Mouse (Mus musculus) forebrain, embryonic 14.5 days (tissue): ENCODE results near the gene Nphp3. TPM values are rescaled to one million over a fixed set of nuclear protein-coding genes. Genes with fewer than 3 reads are reported as not detected.

ENCODE experiments used
- ATAC-seq: fragments of 200-750 bp; cut with Nextera tagmentation; 2 replicates; pipeline ENCODE4 v1.8.0; 2017; ENCODE audit warnings: mild to moderate bottlenecking, moderate library complexity
- DNase-seq: peaks from one replicate; pipeline ENCODE4 v3.0.0-alpha.2; 2015; ENCODE audit warnings: low spot score
- H3K27ac ChIP-seq: fragments of 300-500 bp; sonication (generic); 2 replicates; pipeline ENCODE4 v1.5.1; 2014; ENCODE audit warnings: low read depth, mild to moderate bottlenecking, control low read depth, low read length, moderate library complexity
- H3K27me3 ChIP-seq: fragments of 300-500 bp; sonication (generic); replicated peaks from 2 replicates; pipeline ENCODE4 v1.6.1; 2014; ENCODE audit warnings: low read length, control low read depth, mixed read lengths; ENCODE audit not compliant: control insufficient read depth, insufficient read depth
- H3K36me3 ChIP-seq: fragments of 300-500 bp; sonication (generic); 2 replicates; pipeline ENCODE4 v1.6.1; 2014; ENCODE audit warnings: low read length, control low read depth; ENCODE audit not compliant: control insufficient read depth, insufficient read depth
- H3K4me1 ChIP-seq: fragments of 300-500 bp; sonication (generic); 2 replicates; pipeline ENCODE4 v1.6.1; 2014; ENCODE audit warnings: antibody characterized with exemption, low read length, control low read depth; ENCODE audit not compliant: control insufficient read depth, insufficient read depth
- H3K4me2 ChIP-seq: fragments of 300-500 bp; sonication (generic); 2 replicates; pipeline ENCODE4 v1.6.1; 2014; ENCODE audit warnings: mild to moderate bottlenecking, control low read depth, low read length
- H3K4me3 ChIP-seq: fragments of 300-500 bp; sonication (generic); 2 replicates; pipeline ENCODE4 v1.5.1; 2014; ENCODE audit warnings: low read depth, low read length, control low read depth
- H3K9ac ChIP-seq: fragments of 300-500 bp; sonication (generic); 2 replicates; pipeline ENCODE4 v1.6.1; 2014; ENCODE audit warnings: mild to moderate bottlenecking, low read length, control low read depth, moderate library complexity
- H3K9me3 ChIP-seq: fragments of 300-500 bp; sonication (generic); replicated peaks from 2 replicates; pipeline ENCODE4 v1.6.1; 2016; ENCODE audit warnings: low read length, control low read depth, mixed read lengths; ENCODE audit not compliant: control insufficient read depth
- WGBS: fragments of 180-500 bp; shearing (Covaris S2); extraction: QIAGEN DNeasy Blood & Tissue Kit; methylation state at CpG from one replicate; pipeline ENCODE4 v1.1.7; 2014; 5-methylcytosine and 5-hydroxymethylcytosine counted together
- polyA plus RNA-seq: library from polyadenylated mRNA; unstranded; fragments of >200 nt; fragmentation: Nextera tagmentation; extraction: Ambion mirVana; gene quantifications from 2 replicates; pipeline ENCODE4 v1.2.1, GENCODE M21; 2014

Nphp3 gene
- polyA plus RNA-seq, result 1.9 and 2.2 TPM in 2 replicates

DNA sequence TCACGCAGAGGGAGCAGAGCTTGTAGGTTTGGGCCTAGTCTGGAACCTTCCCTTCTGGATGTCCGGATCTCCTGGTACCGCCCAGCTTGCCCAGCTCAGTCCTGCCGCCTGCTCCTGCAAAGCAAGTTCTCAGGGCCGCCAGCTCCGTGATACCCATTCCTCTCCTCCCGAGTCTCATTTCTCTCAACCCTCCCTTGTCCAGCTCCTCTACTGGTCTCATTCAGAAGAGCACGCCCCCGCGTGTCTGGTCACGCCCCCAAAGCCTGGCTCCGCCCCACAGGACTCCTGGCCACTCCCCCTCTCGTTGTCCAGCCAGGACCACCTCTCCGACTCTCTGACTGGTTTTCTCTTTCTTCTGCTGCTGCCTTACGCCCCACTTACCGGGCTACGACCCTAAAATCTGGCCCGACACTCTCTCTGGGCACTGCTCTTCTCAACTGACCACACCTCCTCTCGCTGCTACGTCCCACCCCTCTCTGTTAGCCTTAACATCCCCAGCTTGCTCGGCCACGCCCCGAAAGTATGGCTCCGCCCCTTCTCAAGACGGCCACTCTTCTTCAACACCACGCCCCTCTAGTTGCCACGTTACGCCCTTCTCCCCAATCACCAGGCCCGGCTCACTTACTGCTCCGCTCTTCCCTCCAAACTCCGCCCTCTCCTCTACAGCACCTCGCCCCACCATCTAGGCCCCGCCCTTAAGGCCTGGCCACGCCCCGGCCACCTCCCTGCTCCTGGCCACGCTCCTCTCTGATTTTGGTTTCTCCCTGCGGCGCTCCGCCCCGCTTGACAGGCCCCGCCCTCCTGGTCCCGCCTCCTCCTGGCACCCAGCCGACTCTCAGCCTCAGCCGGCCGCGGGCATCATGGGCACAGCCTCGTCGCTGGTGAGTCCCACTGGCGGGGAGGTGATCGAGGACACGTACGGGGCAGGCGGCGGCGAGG is at the start of gene Nphp3:
Nphp3 (plus strand) TSS at position 624 of the 939 bp plus-strand sequence.
- Histone ChIP-seq H3K36me3 (no peaks in the 10 kb centered on the region; the same call in 1 of the 2 replicates), H3K27me3 (no peaks in the 10 kb centered on the region), H3K9ac (peak within 1 kb of the TSS; percentile 65), H3K9me3 (no peaks in the 10 kb centered on the region), H3K4me1 (no peaks in the 10 kb centered on the region), H3K4me2 (peak within 1 kb of the TSS; percentile 67), H3K27ac (peak within 1 kb of the TSS; percentile 70), H3K4me3 (peak within 1 kb of the TSS; percentile 63)
- WGBS, result under 1% methylated on average over 55 of the region's 55 CpGs
- DNase-seq (peak; percentile 99), ATAC-seq (peak; percentile 97)

DNA sequence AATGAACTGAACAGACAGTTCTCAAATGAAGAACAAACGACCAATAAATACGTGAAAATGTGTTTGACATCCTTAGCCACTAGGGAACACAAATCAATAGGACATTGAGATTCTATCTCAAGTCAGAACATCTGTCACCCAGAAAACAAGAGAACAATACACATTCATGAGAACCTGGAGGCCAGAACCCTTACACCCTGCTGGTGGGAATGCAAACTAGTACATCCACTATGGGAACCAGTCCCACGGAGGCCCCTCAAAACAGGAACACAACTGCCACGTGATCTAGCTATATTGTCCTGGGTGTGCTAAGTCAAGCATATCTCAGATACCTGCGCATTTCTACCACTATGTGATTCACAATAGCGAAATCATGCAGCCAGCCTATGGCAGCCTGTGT is 43.6 kb upstream of the Nphp3 start:
- WGBS, result 84% methylated on average over 6 of the region's 6 CpGs

DNA sequence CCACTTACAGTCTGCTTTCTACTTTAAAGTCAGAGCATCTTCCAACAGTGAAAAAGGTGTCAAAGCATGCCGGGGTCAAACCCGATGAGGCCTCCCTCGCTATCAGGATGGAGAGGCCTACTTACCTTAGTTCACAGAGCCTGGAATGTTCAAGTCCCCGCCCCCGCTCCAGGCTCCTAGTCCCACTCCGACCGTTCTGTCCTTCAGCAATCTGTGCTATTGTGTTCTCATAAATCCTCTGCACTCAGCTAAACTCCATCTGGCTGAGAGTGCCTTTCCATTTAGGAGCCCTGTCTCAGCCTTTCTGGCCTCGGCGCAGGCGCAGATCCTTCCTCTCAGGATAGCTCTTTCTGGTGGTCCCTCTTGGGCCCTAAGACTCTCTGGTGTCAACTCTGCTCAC is 42.4 kb upstream of the Nphp3 start:
- no peak overlapping the region for H3K4me2 ChIP-seq
- H3K4me1 ChIP-seq, result no peaks in the 10 kb centered on the region
- no peak for DNase-seq
- WGBS, result 84% methylated on average over 10 of the region's 10 CpGs
- H3K27me3 ChIP-seq, result no peaks in the 10 kb centered on the region
- no peak overlapping the region for H3K9ac ChIP-seq
- H3K36me3 ChIP-seq, result no peaks in the 10 kb centered on the region
- no peak for ATAC-seq
- H3K9me3 ChIP-seq, result no peaks in the 10 kb centered on the region
- H3K27ac ChIP-seq, result no peak overlapping the region
- H3K4me3 ChIP-seq, result no peak overlapping the region

More for the DNA sequence above, 43.6 kb upstream of the Nphp3 start:
- Histone ChIP-seq H3K4me3 (no peak overlapping the region), H3K9ac (no peak overlapping the region), H3K4me1 (no peaks in the 10 kb centered on the region), H3K27me3 (no peaks in the 10 kb centered on the region), H3K4me2 (no peak overlapping the region), H3K27ac (no peak overlapping the region), H3K9me3 (no peaks in the 10 kb centered on the region), H3K36me3 (no peaks in the 10 kb centered on the region)
- ATAC-seq, result no peak
- DNase-seq, result no peak

DNA sequence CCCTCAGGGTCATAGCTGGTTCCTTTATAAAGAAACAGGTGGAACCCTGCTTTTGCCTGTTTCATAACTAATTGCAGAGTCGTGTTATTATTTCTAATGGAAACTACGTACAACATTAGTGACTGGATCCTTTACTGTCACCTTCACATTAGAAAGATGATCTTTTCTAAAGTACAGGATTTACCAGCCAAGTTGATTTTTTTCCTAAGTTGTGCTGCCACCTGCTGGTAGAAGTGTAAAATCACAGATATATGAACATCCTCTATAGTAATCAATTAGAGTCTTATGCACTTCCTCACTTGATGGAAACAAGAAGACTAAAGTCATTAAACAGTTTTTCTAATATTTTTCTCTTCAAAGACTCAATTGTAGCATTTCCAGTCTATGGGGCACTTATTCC is 5.8 kb upstream of the Nphp3 start:
- no peak; the same call in 1 of the 2 replicates for ATAC-seq
- Histone ChIP-seq H3K4me1 (no peaks in the 10 kb centered on the region), H3K9ac (no peak overlapping the region), H3K4me3 (no peak overlapping the region), H3K36me3 (no peaks in the 10 kb centered on the region), H3K4me2 (no peak overlapping the region), H3K27me3 (no peaks in the 10 kb centered on the region), H3K27ac (no peak overlapping the region), H3K9me3 (no peaks in the 10 kb centered on the region)
- DNase-seq, result peak; percentile 88
- 4% methylated on average over 2 of the region's 2 CpGs for WGBS

DNA sequence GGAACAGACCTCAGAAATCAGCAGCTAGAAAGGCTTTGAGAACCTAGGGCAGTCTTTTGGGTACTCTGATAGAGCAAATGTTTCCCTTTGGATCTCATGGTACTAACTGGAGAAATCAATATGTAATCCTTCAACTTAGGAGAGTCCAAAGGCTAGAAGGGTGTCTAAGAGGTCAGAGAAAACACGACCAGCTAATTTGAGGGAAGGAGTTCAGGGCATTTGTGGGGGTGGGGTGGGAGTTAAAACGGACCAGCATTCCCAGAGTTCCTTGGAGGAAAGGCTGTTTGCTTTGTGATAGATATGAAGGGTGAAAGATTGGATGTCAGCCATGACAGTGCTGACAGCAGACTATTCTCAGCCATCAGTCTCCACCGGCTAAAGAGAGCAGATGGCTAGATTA is 1.7 kb upstream of the Nphp3 start:
- Histone ChIP-seq H3K27me3 (no peaks in the 10 kb centered on the region), H3K9ac (no peak overlapping the region), H3K4me2 (no peak overlapping the region), H3K4me3 (no peak overlapping the region), H3K36me3 (no peaks in the 10 kb centered on the region), H3K4me1 (no peaks in the 10 kb centered on the region), H3K9me3 (no peaks in the 10 kb centered on the region), H3K27ac (no peak overlapping the region)
- WGBS, result 69% methylated on average over 3 of the region's 3 CpGs
- DNase-seq (no peak), ATAC-seq (no peak)

DNA sequence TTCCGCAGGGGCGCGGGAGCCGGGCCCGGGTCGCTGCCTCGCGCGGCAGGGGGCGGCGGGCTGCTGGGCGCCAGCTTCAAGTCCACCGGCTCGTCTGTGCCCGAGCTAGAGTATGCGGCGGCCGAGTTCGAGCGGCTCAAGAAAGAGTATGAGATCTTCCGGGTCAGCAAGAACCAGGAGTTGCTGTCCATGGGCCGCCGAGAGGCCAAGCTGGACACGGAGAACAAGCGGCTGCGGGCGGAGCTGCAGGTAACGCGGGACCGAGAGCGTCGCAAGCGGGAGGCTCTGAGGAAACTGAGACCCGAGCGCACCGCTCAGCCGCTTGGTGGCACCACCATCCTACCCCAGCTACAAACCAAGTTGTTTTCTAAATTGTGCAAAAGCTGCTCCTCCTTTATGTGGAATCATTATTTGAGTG is 578 bp downstream of the Nphp3 start:
- peak; percentile 49 for ATAC-seq
- Histone ChIP-seq H3K9ac (peak overlapping the region; percentile 65), H3K4me2 (peak overlapping the region; percentile 67), H3K27ac (peak overlapping the region; percentile 58; the same call in 1 of the 2 replicates), H3K4me3 (peak overlapping the region; percentile 63), H3K27me3 (no peaks in the 10 kb centered on the region), H3K9me3 (no peaks in the 10 kb centered on the region), H3K4me1 (no peaks in the 10 kb centered on the region), H3K36me3 (no peaks in the 10 kb centered on the region; the same call in 1 of the 2 replicates)
- whole genome bisulfite sequencing, result under 1% methylated on average over 37 of the region's 37 CpGs
- DNase-seq, result peak; percentile 87

DNA sequence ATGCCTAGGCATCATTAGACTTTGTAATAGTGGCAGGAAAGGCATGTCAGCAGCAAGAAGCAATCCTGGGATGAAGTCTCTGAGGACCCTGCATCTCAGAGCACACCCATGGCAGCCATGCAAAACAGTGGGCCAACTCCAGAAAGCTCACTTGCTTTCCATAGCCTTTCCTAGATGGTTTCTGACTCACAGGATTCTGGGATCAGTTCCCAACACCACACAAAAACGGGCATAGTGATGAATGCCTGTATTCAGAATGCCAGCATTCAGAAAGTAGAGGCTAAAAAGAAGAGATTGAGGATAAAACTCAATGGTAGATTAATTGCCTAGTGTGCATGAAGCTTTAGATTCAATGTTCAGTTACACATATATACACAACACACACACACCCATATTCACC is 12.2 kb downstream of the Nphp3 start:
- Histone ChIP-seq H3K27me3 (no peaks in the 10 kb centered on the region), H3K9ac (no peak overlapping the region), H3K4me1 (no peaks in the 10 kb centered on the region), H3K4me2 (no peak overlapping the region), H3K27ac (no peak overlapping the region), H3K9me3 (no peaks in the 10 kb centered on the region), H3K4me3 (no peak overlapping the region), H3K36me3 (peaks cover 18% of the 10 kb centered on the region)
- DNase-seq, result no peak
- 52% methylated on average over 1 of the region's 1 CpGs for WGBS
- ATAC-seq, result no peak

DNA sequence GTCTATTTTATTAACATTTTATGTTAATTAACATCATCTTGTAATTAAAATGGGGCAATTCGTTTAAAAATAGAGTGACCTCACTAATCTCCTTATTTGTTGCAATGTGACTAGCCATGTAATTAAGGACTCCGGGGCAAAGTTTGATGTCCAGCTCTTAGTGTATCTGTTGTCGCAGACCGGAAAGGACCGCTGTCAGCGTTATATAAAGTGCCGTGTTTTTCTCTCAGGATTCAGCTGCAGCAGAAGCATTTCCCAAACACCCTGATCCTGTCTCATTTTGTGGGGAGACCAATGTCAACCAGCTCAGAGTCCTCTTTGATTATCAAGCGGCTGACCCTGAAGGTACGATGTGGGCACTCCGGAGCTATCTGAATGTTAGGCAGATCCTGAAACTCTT is 18.7 kb downstream of the Nphp3 start:
- DNase-seq, result no peak
- 91% methylated on average over 10 of the region's 10 CpGs for WGBS
- no peak overlapping the region for H3K4me3 ChIP-seq
- H3K4me1 ChIP-seq, result no peaks in the 10 kb centered on the region
- no peak overlapping the region for H3K9ac ChIP-seq
- H3K4me2 ChIP-seq, result no peak overlapping the region
- H3K9me3 ChIP-seq, result no peaks in the 10 kb centered on the region
- no peak overlapping the region for H3K27ac ChIP-seq
- H3K36me3 ChIP-seq, result peaks cover 26% of the 10 kb centered on the region; the same call in 1 of the 2 replicates
- no peak for ATAC-seq
- no peaks in the 10 kb centered on the region for H3K27me3 ChIP-seq

DNA sequence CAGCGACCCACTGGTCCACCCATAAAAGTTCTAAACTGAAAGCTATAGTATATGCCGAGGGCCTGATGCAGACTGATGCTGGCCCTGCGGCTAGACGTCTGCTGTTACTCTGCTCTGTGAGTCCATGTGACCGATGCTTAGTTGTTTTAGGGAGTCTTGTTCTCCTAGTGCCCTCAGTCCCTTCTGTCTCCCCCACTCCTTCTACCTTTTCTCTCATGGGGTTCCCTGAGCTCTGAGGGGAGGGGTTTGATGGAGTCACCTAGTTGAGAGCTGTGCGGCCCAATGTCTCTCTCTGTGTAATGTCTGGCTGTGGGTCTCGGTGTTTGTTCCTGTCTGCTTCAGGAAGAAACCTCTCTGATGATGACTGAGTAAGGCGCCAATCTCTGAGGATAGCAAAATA is 24.8 kb downstream of the Nphp3 start:
- DNase-seq, result no peak
- no peak for ATAC-seq
- no peak overlapping the region for H3K4me3 ChIP-seq
- no peak overlapping the region for H3K9ac ChIP-seq
- H3K4me2 ChIP-seq, result no peak overlapping the region
- H3K36me3 ChIP-seq, result peaks cover 11% of the 10 kb centered on the region; the same call in 1 of the 2 replicates
- no peak overlapping the region for H3K27ac ChIP-seq
- no peaks in the 10 kb centered on the region for H3K27me3 ChIP-seq
- WGBS, result 97% methylated on average over 8 of the region's 8 CpGs
- no peaks in the 10 kb centered on the region for H3K9me3 ChIP-seq
- H3K4me1 ChIP-seq, result no peaks in the 10 kb centered on the region
